Mouse (Mus musculus) 416B (cell line): ENCODE data around the gene Hoxb3.

Experiments used
- DNase-seq: peaks from one replicate; pipeline ENCODE4 v3.0.0; 2011; ENCODE audit warnings: low read depth

The Hoxb3 gene

GRCm38 (mm10) chr11:96338957-96339855 is 16.1 kb downstream of the Hoxb3 start:
- DNase-seq: no peak

- no peak for DNase-seq
These were observed 17.7 kb downstream of the Hoxb3 start for GRCm38 (mm10) chr11:96340698-96341365.

- DNase-seq: no peak
These were observed 18.8 kb downstream of the Hoxb3 start for GRCm38 (mm10) chr11:96341701-96342575.

GRCm38 (mm10) chr11:96342576-96342930 is 19.4 kb downstream of the Hoxb3 start:
- DNase-seq: no peak

- no peak for DNase-seq
These were observed 20.1 kb downstream of the Hoxb3 start for GRCm38 (mm10) chr11:96343206-96343745.

- DNase-seq: no peak
These were observed 21.1 kb downstream of the Hoxb3 start for GRCm38 (mm10) chr11:96344061-96344877.

- no peak for DNase-seq
These were observed 21.7 kb downstream of the Hoxb3 start for GRCm38 (mm10) chr11:96344878-96345159.

GRCm38 (mm10) chr11:96345220-96345892 is 22.2 kb downstream of the Hoxb3 start:
- no peak for DNase-seq

GRCm38 (mm10) chr11:96345893-96346806 is 23.0 kb downstream of the Hoxb3 start:
- no peak for DNase-seq

GRCm38 (mm10) chr11:96346916-96347520 is 23.9 kb downstream of the Hoxb3 start:
- DNase-seq: no peak

- DNase-seq: no peak
These were observed 24.6 kb downstream of the Hoxb3 start for GRCm38 (mm10) chr11:96347717-96348116.

- no peak for DNase-seq
These were observed 25.2 kb downstream of the Hoxb3 start for GRCm38 (mm10) chr11:96348141-96348928.

GRCm38 (mm10) chr11:96348988-96349387 is 25.9 kb downstream of the Hoxb3 start:
- DNase-seq: no peak

- DNase-seq: no peak
These were observed 26.6 kb downstream of the Hoxb3 start for GRCm38 (mm10) chr11:96349491-96350340.

- DNase-seq: no peak
These were observed 27.2 kb downstream of the Hoxb3 start, which contains the start of gene Hoxb2 for GRCm38 (mm10) chr11:96350341-96350624. TSS of gene Hoxb2 (plus strand) at chr11:96350525.

GRCm38 (mm10) chr11:96350791-96351190 is 27.7 kb downstream of the Hoxb3 start:
- no peak for DNase-seq

GRCm38 (mm10) chr11:96351312-96351711 is 28.2 kb downstream of the Hoxb3 start:
- DNase-seq: no peak

GRCm38 (mm10) chr11:96351831-96352230 is 28.7 kb downstream of the Hoxb3 start:
- no peak for DNase-seq
